Mouse (Mus musculus): Measurements from ENCODE around the gene Car15.
A peak's percentile ranks its signal among the peaks of the same experiment; 100 is the strongest.

Gene Car15

DNA sequence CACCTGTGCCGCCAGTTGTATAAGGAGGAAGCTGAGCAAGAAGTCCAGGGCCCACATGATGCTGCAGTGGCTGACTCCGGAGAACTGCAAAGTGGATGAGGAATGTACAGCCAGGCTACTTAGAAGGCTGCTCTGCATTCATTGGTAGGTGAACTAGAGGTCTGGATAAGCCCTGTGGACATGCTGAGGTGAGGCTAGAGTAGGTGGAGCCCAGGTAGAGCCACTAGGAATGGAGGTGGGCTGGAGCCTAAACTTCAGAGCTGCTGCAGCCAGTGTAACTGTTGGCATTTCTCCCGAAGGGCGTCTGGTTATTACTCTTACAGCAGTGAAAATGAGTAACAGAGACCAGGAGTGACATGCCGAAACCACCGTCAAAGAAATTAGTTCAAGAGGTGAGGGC is at the start of gene Car15:
Gene Car15, minus strand, starts transcription at position 314 of the 400 bp plus-strand sequence.
- no peak for DNase-seq

GRCm38 (mm10) chr16:17884116-17884515 is 46.0 kb upstream of the Car15 start:
- no peak for DNase-seq

- DNase-seq, result no peak
Measured at GRCm38 (mm10) chr16:17882196-17882595, 44.0 kb upstream of the Car15 start.

- DNase-seq, result peak; percentile 35
Measured at GRCm38 (mm10) chr16:17879571-17879970, 41.4 kb upstream of the Car15 start.

GRCm38 (mm10) chr16:17876096-17876495 is 37.9 kb upstream of the Car15 start:
- DNase-seq, result no peak

DNA sequence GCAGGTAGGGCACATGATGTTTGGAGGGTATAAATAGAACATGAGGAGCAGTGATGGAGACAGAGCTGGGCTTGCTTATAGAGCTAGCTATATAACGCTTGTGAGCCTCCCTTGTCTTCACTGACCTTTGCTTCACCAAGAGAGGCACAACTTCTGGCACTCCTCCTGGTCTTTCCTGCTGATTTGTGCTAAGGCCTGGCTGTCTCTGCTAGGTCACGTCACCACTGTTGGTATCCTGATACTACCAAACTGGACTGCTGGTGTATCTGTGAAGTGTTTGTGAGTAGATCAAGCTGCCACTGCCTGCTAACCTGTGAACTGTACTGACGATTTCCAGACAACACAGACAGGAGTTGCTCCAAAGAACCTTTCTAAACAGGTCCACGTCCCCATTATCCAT is 37.0 kb upstream of the Car15 start:
- no peak for DNase-seq

DNA sequence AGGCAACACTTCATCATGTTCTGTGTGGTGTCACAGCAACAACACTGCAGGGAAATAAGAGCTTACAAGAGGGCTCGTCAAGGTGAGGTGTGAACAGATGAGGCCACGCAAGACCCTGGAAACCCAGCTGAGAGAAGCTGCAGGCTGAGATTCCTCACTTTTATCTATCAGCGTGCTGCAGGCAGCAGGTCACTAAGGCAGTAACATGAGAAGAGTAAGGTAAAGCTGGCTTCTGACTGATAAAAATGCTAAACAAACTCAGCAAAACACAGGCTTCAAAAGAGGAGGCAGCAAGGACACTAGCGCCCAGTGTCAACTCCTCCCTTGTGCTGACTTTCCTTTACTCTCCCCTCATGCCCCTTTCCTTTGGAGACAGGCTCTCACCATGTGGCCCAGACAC is 34.8 kb upstream of the Car15 start:
- DNase-seq, result no peak

GRCm38 (mm10) chr16:17871248-17871647 is 33.1 kb upstream of the Car15 start:
- DNase-seq, result no peak

GRCm38 (mm10) chr16:17865770-17866169 is 27.6 kb upstream of the Car15 start:
- DNase-seq, result no peak

DNA sequence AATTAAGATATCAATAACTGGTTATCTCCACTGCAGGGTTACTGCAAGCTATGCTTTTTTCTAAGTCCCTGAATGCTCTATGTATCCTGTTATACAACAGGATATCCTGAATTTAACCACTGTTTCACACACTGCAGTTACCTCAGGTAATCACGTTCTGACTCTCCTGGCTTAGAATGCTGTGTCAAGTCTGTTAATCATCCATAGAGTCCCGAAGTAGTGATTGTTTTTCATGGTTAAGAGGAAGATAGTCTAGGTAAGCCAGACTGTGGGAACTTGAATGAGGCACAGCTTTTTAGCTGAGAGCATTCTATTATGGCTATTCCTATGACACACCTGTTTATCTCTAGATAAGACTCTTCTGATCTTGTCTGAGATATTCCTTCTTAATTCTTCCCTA is 27.1 kb upstream of the Car15 start:
- no peak for DNase-seq

- DNase-seq, result no peak
Measured at GRCm38 (mm10) chr16:17858592-17858991, 20.4 kb upstream of the Car15 start.

GRCm38 (mm10) chr16:17857157-17857556 is 19.0 kb upstream of the Car15 start:
- no peak for DNase-seq

DNA sequence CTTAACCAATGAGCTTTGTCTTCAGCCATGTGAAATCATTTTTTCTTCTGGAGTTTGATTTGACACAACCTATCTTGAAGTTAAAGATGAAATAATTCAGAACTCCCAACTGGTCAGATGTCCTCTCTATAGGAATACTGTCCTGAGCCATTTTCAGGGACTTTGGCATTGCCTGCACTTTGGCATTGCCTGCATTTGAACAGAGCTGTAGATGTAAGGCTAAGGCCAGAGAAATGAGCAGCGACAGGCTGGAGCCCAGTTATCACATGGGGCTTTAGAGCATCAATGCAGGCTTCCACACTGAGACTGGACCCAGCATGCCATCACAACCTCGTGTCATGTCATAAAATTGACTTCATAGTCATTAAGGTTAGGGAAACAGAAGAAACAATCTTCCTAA is 15.1 kb upstream of the Car15 start:
- no peak for DNase-seq

DNA sequence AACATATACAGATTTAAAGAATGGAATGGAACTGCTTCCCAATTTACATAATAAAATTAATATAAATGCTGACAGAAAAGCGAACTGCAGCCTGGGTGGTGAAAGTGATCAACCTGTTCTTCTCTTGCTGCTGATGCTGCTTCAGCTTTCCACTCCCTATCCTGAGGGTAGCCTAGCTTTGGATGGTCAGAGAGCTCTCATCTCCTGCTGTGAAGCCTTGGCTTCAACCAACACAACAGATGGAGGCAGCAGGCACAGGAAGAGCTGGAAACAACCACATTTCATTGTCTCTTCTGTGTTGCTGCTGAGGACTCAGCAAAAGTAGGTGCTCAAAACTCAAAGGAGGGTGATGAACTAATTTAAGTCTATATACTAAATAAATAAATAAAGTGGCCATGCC is 13.7 kb upstream of the Car15 start:
- DNase-seq, result no peak

GRCm38 (mm10) chr16:17851331-17851730 is 13.2 kb upstream of the Car15 start:
- no peak for DNase-seq

GRCm38 (mm10) chr16:17849486-17849885 is 11.3 kb upstream of the Car15 start:
- no peak for DNase-seq

GRCm38 (mm10) chr16:17848928-17849327 is 10.8 kb upstream of the Car15 start:
- peak; percentile 59 for DNase-seq

DNA sequence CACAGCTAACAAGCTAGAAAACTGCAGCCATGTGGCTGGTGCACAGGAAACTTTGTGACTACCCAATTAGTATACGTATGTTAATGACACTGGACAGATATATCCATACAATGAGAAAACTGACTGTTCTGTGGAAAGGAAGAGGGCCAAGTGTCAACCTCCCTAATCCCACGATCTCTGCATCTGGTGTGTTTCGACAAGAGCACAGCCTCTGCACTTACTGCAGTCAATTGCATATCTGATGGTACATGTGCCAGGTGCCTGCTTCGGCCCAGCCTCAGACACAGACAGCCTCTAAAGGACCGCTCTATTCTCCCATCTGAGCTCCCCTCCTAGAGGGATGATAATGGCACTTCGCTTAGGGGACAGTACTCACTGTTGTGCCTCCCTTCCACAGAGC is 10.3 kb upstream of the Car15 start:
- no peak for DNase-seq

DNA sequence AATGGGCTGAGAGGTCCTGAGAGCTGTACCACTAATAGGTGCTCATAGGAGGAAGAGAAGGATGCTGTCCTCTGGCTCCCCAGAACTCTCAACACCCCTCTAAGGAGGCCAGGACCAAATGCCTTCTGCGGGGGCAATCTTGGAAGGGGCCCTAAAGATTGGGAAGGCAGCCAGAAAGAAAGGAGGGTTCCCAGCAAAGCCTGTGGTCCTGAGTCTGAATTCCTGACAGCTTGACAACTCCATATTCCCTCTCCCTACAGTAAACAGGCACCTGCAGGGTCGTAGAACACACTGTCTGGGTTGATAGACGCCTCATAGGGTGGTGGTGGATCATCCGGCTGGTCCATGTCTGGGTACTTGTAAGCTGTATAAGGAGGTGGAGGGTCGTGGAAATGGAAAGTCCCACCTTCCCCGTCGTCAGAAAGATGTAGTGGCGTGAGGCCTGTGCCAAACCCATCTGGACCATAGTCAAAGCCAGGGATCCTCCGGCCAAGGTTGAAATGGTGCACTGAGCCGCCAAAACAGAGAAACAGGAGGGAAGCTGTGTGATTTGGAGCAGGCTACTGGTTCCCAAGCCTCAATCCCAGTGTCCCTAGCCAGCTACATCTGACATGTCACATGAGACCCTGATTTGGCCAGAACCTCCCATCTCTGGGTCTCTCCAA is 5.7 kb upstream of the Car15 start:
- DNase-seq, result no peak

DNA sequence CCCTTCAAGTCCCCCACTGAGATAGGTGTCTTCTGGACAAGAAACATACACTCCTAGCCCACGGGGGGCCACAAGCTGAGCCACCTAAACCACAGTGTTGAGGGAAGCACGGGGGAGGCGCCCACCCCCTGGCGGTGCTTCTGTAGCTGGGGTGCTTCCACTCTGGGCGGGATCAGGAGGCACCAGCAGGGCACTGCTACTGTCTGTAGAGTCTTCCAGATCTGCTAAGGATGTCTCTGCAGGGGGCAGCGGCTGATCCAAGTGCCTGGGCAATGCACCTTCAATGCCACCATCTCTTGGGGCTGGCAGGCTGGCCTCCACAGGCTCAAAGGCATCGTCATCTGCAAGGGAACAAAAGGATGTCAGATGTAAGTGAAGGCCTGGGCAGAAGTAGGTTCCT is 4.3 kb upstream of the Car15 start:
- DNase-seq, result no peak

DNA sequence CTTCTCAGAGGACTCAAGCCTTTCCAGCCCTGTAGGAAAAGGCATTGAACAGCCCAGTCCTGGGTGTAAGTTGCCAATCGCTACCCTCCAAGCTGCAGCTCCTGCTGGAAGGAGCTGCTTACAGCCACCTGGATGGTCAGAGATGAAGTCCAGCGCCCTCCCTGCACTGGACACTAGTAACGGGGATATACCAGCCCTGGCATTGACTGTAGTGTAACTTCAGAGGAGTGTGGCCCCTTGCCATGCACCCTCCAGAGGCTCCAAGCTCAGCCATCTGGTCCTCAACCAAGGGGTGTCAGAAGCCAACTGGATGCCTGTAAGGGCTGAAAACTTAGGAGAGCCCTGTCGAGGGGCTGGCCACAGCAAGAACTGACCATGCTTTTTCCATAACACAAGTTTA is 1.8 kb upstream of the Car15 start:
- no peak for DNase-seq

DNA sequence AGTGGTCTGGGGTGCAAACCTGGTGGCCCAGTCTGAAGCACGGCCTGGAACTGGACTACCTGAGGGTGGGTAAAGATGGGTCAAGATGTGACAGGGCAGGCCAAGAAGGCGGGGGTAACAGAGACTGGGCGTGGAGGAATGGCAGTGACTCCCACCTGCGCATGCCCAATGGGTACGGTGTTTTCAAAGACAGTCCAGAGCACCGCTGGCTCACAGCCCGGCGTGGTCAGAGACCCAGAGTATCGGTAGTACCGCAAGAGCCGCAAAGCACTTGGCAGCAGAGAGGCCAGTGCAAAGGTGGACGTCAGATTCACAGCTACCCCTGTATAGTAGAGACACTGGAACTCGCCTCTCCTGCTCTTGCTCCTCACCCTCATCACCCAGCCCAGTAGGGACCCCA is 2.7 kb downstream of the Car15 start:
- no peak for DNase-seq

DNA sequence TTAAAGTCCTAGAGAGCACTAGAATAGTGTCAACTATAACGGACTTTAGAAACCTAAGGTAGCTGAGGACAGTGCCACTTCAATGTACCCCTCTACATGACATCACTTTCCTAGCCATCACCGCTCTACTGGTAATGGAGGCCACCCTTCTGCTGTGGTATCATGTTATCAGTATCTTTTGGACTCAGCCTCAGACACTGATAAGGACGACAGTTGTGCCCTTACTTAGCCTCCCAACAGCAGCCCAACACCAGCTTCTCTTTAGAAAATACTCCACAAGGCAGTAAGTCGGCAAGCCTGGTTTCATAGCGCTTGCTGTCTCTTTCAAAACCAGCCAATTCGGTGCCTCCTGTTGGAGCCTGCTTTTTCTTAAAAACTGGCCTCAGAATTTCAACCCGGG is 3.6 kb downstream of the Car15 start:
- DNase-seq, result no peak

- DNase-seq, result peak; percentile 68
Measured at GRCm38 (mm10) chr16:17833681-17834399, 4.3 kb downstream of the Car15 start.

DNA sequence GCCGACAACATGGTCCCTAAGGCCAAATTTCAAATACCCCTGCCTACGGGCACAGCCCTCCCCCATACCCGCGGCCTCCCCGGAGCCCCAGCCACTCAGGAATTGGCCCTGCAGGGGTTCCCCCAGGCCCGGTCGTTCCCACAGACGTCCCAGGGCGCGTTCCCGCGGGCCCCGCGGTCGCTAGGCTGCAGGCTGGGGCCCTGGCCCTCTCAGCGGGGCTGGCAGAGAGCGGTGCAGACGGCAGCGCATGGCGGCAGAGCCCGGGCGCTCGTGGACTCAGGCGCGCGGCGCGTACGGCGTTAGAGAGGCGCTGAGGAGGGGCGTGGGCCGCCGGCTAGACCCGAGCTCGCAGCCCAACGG is 4.9 kb downstream of the Car15 start:
- DNase-seq, result peak; percentile 50

Measured in right cerebral cortex, adult 18-20 months (tissue).